ENCODE assay signal across 22 mouse cellular contexts in the genomic region with DNA sequence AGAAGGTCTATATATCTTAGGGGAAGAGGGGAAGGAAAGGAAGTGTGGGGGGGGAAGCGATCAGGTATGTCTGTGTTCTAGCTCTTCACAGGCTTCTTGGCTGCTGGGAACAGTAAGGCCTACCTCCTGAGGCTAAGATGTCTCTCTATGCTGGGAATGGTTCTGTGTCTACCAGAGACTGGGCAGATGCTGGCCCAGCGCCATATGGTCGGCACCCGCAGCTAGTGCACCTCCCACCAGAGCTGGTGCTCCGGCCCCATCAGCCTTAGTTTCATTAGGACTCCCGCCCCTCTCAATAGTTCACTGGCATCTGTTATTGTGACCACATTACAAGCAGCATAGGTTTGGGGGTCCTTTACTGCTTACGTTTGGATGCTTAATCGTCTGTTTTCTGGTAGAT.
A peak's percentile ranks its signal among the peaks of the same experiment; 100 is the strongest.
DNase-seq lines count a peak whose midpoint lies in the region; ATAC-seq and TF ChIP-seq lines count a peak whose summit lies in the region.
"Had no signal": no experiment of that assay in that cellular context is flagged by ENCODE, and none has a peak within 500 bp of the region (broad histone marks: within the 10 kb centered on the region; RNA-seq: fewer than 3 reads in every experiment).

No protein-coding gene starts in this region.

- H3K4me1 ChIP-seq in small intestine, adult 2 months (ENCODE audit: control insufficient read depth, insufficient read depth, insufficient read length, low read length): peaks cover 52% of the 10 kb centered on the region

- H3K4me3 ChIP-seq in gastrocnemius, adult 2 months: no peak overlapping the region
- H3K4me3 ChIP-seq in small intestine, adult 2 months (ENCODE audit: low read depth, low read length): no peak overlapping the region
- H3K4me3 ChIP-seq: embryonic facial prominence, embryonic 15.5 days; heart, embryonic 10.5 days; intestine, embryonic 15.5 days; layer of hippocampus, adult 2 months; liver, embryonic 12.5 days had no signal

- peak; percentile 46 for DNase-seq in gastrocnemius, adult 2 months
- DNase-seq in gastrocnemius, postnatal 4 days (ENCODE audit: low spot score in 2 of 2): no peak
- DNase-seq in kidney, postnatal 4 days: peak; percentile 24 to 40
- DNase-seq in kidney, adult 11 months: no peak
- peak; percentile 48 for DNase-seq in testis, postnatal 10 days (ENCODE audit: low spot score)
- DNase-seq in testis, postnatal 14 days (ENCODE audit: low spot score): no peak
- DNase-seq: adrenal gland, adult 8-10 months; gastrocnemius, postnatal 36 days; layer of hippocampus, postnatal 36 days; lung, postnatal 36 days; right cerebral cortex, adult 18-20 months; thymus, adult 18-20 months had no signal

- no peak for ATAC-seq in CD4-positive, CD25-positive, alpha-beta regulatory T cell, adult 4 months
- ATAC-seq: intestine, embryonic 15.5 days; liver, embryonic 12.5 days; midbrain, embryonic 16.5 days had no signal

- H3K27ac ChIP-seq in gastrocnemius, adult 2 months: peak overlapping the region; percentile 57
- peak overlapping the region; percentile 84 for H3K27ac ChIP-seq in small intestine, adult 2 months (ENCODE audit: insufficient read depth, low read depth, low read length)
- H3K27ac ChIP-seq: embryonic facial prominence, embryonic 15.5 days; heart, embryonic 10.5 days; hindbrain, embryonic 14.5 days; intestine, embryonic 15.5 days; kidney, postnatal 0 days; layer of hippocampus, adult 2 months; liver, embryonic 12.5 days had no signal

- no peak for TF ChIP-seq CTCF in gastrocnemius, adult 2 months (IDR thresholded peaks at IDR 0.05)
- TF ChIP-seq CTCF in small intestine, adult 2 months (IDR thresholded peaks at IDR 0.05; ENCODE audit: extremely low read depth, insufficient read length, insufficient replicate concordance, low read depth, low read length): no peak

- H3K36me3 ChIP-seq in small intestine, adult 2 months (ENCODE audit: control insufficient read depth, insufficient read depth, low read length): no peaks in the 10 kb centered on the region
- H3K36me3 ChIP-seq: embryonic facial prominence, embryonic 15.5 days; heart, embryonic 10.5 days; intestine, embryonic 15.5 days; liver, embryonic 12.5 days had no signal

- intact Hi-C loops in gastrocnemius, adult 2 months (cut with DNase I): no loop called here

- no peaks in the 10 kb centered on the region for H3K27me3 ChIP-seq in small intestine, adult 2 months (ENCODE audit: control insufficient read depth, insufficient read depth, low read length)
- H3K27me3 ChIP-seq: embryonic facial prominence, embryonic 15.5 days; intestine, embryonic 15.5 days had no signal

- WGBS in small intestine, adult 2 months: 29% methylated on average over 8 of the region's 8 CpGs

- no peak for TF ChIP-seq POLR2A in small intestine, adult 2 months (IDR thresholded peaks at IDR 0.05; ENCODE audit: low read depth, low read length)

Comparison
In these comparisons a context has a peak if more than half of its experiments do, and no peak if none do; other contexts are left out.
1. DNase-seq: peak in gastrocnemius, adult 2 months (single experiment), kidney, postnatal 4 days (2 of 2) and testis, postnatal 10 days (single experiment); none in gastrocnemius, postnatal 4 days (0 of 2), kidney, adult 11 months (single experiment) and testis, postnatal 14 days (single experiment).